15 mouse cellular contexts compared by ENCODE assay signal in the genomic region with DNA sequence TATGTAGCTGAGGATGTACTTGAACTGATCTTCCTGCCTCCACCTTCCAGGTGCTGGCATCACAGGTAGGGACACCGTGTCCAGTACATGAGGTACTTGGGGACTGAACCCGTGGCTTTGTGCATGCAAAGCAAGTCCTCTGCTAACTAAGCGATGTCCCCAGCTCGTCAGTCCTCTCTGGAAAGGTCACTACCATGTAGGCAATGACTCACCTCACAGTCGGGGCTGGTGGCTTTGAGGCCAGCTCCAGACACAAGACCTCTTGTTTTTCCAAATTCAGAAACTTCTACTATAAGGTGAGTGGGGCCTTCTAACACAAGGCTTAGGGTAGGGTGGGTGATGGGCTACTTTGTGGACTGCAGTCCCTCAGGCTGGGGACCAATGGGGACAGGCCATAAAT.
"Had no signal": no experiment of that assay in that cellular context is flagged by ENCODE, and none has a peak within 500 bp of the region (broad histone marks: within the 10 kb centered on the region; RNA-seq: fewer than 3 reads in every experiment).

No protein-coding gene starts in this region.

- DNase-seq: kidney, adult 9 months; kidney, postnatal 25 days; layer of hippocampus, postnatal 36 days; liver, embryonic 13.5 days; lung, adult 2 months; lung, postnatal 14 days; lung, postnatal 4 days; right cerebral cortex, postnatal 4 days; thymus, adult 2 months; thymus, postnatal 14 days; thymus, postnatal 4 days had no signal

- H3K27ac ChIP-seq: left cerebral cortex, adult 2 months; liver, embryonic 13.5 days; stomach, postnatal 0 days had no signal

- H3K36me3 ChIP-seq: liver, embryonic 13.5 days had no signal

- H3K27me3 ChIP-seq: limb, embryonic 13.5 days; liver, embryonic 13.5 days had no signal

- H3K4me3 ChIP-seq: left cerebral cortex, adult 2 months; limb, embryonic 13.5 days; liver, embryonic 13.5 days had no signal

- H3K9me3 ChIP-seq: limb, embryonic 13.5 days; liver, embryonic 13.5 days had no signal

- H3K4me2 ChIP-seq: limb, embryonic 13.5 days; liver, embryonic 13.5 days; midbrain, embryonic 11.5 days had no signal

- H3K9ac ChIP-seq: limb, embryonic 13.5 days; liver, embryonic 13.5 days had no signal
